In the genomic region with DNA sequence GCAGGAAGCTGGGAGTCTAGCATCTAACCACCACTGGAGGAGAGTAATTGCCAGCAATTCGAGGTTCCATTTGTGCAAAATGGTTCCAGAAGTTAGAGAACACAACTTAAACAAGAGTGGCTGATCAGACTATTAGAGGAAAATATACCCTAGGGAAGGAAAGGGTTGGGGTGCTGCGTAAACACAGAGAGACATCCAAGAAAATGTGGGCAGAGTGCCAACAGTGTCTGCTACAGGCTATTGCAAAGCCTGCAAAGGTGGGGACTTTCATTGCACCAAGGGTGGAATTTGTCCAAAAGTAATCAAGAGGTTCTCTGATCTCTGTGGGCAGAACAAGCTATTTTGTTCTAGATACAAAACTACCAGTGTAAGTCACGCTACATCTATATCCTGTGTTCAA, we compare ENCODE assay signal across 17 mouse cellular contexts. TPM values are rescaled to one million over a fixed set of nuclear protein-coding genes. Genes with fewer than 3 reads are reported as not detected.
DNase-seq lines count a peak whose midpoint lies in the region; ATAC-seq and TF ChIP-seq lines count a peak whose summit lies in the region.
"Had no signal": no experiment of that assay in that cellular context is flagged by ENCODE, and none has a peak within 500 bp of the region (broad histone marks: within the 10 kb centered on the region; RNA-seq: fewer than 3 reads in every experiment).

No protein-coding gene starts in this region.

- 61% methylated on average over 3 of the region's 3 CpGs for WGBS in kidney, embryonic 15.5 days
- WGBS in lung, postnatal 0 days: 19% methylated on average over 3 of the region's 3 CpGs
- WGBS in hindbrain, embryonic 13.5 days: 71% methylated on average over 3 of the region's 3 CpGs

- ATAC-seq in kidney, embryonic 15.5 days (replicated peaks; ENCODE audit: low FRiP score): no peak
- peak; percentile 52; the same call in 1 of the 2 replicates for ATAC-seq in lung, postnatal 0 days
- ATAC-seq in hindbrain, embryonic 13.5 days (ENCODE audit: low FRiP score): no peak
- ATAC-seq: forebrain, embryonic 16.5 days had no signal

- no peak for TF ChIP-seq CTCF in lung, postnatal 0 days (IDR thresholded peaks at IDR 0.05)

- H3K4me1 ChIP-seq in kidney, embryonic 15.5 days: peaks cover 8% of the 10 kb centered on the region; the same call in 1 of the 2 replicates
- H3K4me1 ChIP-seq in lung, postnatal 0 days (ENCODE audit: insufficient read depth, low read depth, low read length): no peaks in the 10 kb centered on the region
- H3K4me1 ChIP-seq in hindbrain, embryonic 13.5 days (replicated peaks): no peaks in the 10 kb centered on the region
- H3K4me1 ChIP-seq: embryonic facial prominence, embryonic 12.5 days had no signal

- H3K27me3 ChIP-seq in kidney, embryonic 15.5 days: no peaks in the 10 kb centered on the region
- no peaks in the 10 kb centered on the region for H3K27me3 ChIP-seq in lung, postnatal 0 days (replicated peaks; ENCODE audit: insufficient read depth, low read length)
- no peaks in the 10 kb centered on the region for H3K27me3 ChIP-seq in hindbrain, embryonic 13.5 days
- H3K27me3 ChIP-seq: embryonic facial prominence, embryonic 12.5 days had no signal

- H3K36me3 ChIP-seq in kidney, embryonic 15.5 days: no peaks in the 10 kb centered on the region
- no peaks in the 10 kb centered on the region for H3K36me3 ChIP-seq in lung, postnatal 0 days (ENCODE audit: insufficient read depth, low read length)
- H3K36me3 ChIP-seq in hindbrain, embryonic 13.5 days: no peaks in the 10 kb centered on the region
- H3K36me3 ChIP-seq: embryonic facial prominence, embryonic 12.5 days had no signal

- H3K9ac ChIP-seq in kidney, embryonic 15.5 days: no peak overlapping the region
- H3K9ac ChIP-seq in lung, postnatal 0 days (replicated peaks; ENCODE audit: low read depth): no peak overlapping the region
- no peak overlapping the region for H3K9ac ChIP-seq in hindbrain, embryonic 13.5 days
- H3K9ac ChIP-seq: embryonic facial prominence, embryonic 12.5 days; hindbrain, embryonic 14.5 days had no signal

- no peaks in the 10 kb centered on the region for H3K9me3 ChIP-seq in kidney, embryonic 15.5 days (replicated peaks)
- H3K9me3 ChIP-seq in lung, postnatal 0 days (ENCODE audit: low read length): no peaks in the 10 kb centered on the region
- no peaks in the 10 kb centered on the region for H3K9me3 ChIP-seq in hindbrain, embryonic 13.5 days
- H3K9me3 ChIP-seq: embryonic facial prominence, embryonic 12.5 days had no signal

- no peak overlapping the region for H3K4me2 ChIP-seq in kidney, embryonic 15.5 days
- H3K4me2 ChIP-seq in lung, postnatal 0 days (replicated peaks; ENCODE audit: low read depth, low read length): peak overlapping the region; percentile 27; the same call in 1 of the 2 replicates
- H3K4me2 ChIP-seq in hindbrain, embryonic 13.5 days: no peak overlapping the region
- H3K4me2 ChIP-seq: embryonic facial prominence, embryonic 12.5 days; hindbrain, embryonic 14.5 days had no signal

- TF ChIP-seq EP300 in lung, postnatal 0 days (IDR thresholded peaks at IDR 0.05): peak; percentile 23; the same call in 1 of the 2 replicates

- no peak overlapping the region for H3K27ac ChIP-seq in kidney, embryonic 15.5 days
- peak overlapping the region; percentile 57 for H3K27ac ChIP-seq in lung, postnatal 0 days (ENCODE audit: low read length)
- H3K27ac ChIP-seq in hindbrain, embryonic 13.5 days: no peak overlapping the region
- H3K27ac ChIP-seq: embryonic facial prominence, embryonic 12.5 days; hindbrain, embryonic 14.5 days had no signal

- DNase-seq in cerebellum, postnatal 14 days: peak; percentile 14 to 24
- no peak for DNase-seq in cerebellum, postnatal 36 days
- DNase-seq in kidney, postnatal 14 days: peak; percentile 23
- peak; percentile 45 for DNase-seq in adipocyte (ENCODE audit: low spot score)
- peak; percentile 50 for DNase-seq in lung, postnatal 0 days (ENCODE audit: low spot score)
- DNase-seq in testis, postnatal 14 days (ENCODE audit: low spot score): no peak
- DNase-seq: cerebellum, adult 11-12 months; gastrocnemius, postnatal 25 days; layer of hippocampus, postnatal 36 days; liver; spleen, adult 18-20 months; thymus, adult 18-20 months had no signal

- H3K4me3 ChIP-seq in kidney, embryonic 15.5 days (replicated peaks): no peak overlapping the region
- no peak overlapping the region for H3K4me3 ChIP-seq in lung, postnatal 0 days (ENCODE audit: low read depth, low read length)
- H3K4me3 ChIP-seq in hindbrain, embryonic 13.5 days: no peak overlapping the region
- H3K4me3 ChIP-seq: embryonic facial prominence, embryonic 12.5 days had no signal

RNA-seq across cellular contexts. Expression of gene Ralgapa2, which starts 49.4 kb away (rescaled TPM):
- 6.7 and 8.7 TPM in 2 replicates for polyA plus RNA-seq in kidney, embryonic 15.5 days (2015; fragmentation: Nextera tagmentation; extraction: Ambion mirVana)
- 9.1 and 9.7 TPM in 2 replicates for polyA plus RNA-seq in lung, postnatal 0 days (2015; fragmentation: Nextera tagmentation; extraction: Ambion mirVana)
- polyA plus RNA-seq in hindbrain, embryonic 13.5 days (2015; fragmentation: Nextera tagmentation; extraction: Ambion mirVana): 12.7 and 13.2 TPM in 2 replicates

Comparison
In these comparisons a context has a peak if more than half of its experiments do, and no peak if none do; other contexts are left out.
1. DNase-seq: peak in cerebellum, postnatal 14 days (2 of 2), kidney, postnatal 14 days (single experiment), adipocyte (single experiment) and lung, postnatal 0 days (single experiment); none in cerebellum, postnatal 36 days (0 of 2) and testis, postnatal 14 days (single experiment).